Mouse (Mus musculus): ENCODE results near the gene Ifna15.
A peak's percentile ranks its signal among the peaks of the same experiment; 100 is the strongest.
"Not testable (repeated sequence)": the region's sequence is repeated elsewhere in the genome, so short reads cannot be mapped to it uniquely, and the experiment has no call there.

Ifna15 gene

DNA sequence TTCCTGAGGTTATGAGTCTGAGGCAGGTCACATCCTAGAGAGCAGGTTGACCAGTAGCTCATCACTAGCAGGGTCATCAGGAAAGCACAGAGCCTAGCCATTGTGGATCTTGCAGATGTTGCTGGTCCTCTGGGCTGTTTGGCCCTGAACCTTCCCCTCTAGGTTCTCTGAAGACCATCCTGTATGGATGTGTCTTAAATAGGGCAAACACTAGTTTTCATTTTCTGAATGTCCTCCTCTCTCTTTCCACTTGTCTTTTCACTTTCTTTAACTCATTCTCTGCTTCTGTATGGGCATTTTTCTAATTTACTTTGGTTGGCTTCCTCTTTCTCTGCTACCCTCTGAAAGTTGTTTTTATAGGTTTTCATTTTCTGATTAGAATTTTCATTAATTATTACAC lies at the start of gene Ifna15:
Gene Ifna15 (minus strand): TSS at position 101 of the 400 bp plus-strand sequence.
- not testable (repeated sequence) for DNase-seq (ENCODE audit: low read depth, low spot score)

DNA sequence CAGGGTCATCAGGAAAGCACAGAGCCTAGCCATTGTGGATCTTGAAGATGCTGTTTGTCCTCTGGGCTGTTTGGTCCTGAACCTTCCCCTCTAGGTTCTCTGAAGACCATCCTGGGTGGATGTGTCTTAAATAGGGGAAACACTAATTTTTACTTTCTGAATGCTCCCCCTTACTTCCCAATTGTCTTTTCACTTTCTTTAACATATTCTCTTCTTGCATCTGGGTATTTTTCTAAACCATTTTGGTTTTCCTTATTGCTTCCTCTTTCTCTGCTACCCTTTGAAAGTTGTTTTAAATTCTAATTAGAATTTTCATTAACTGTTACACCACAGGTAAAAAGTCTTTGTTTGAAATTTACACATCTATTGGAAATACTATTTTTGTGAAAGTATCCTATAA lies 45.2 kb upstream of the Ifna15 start, which contains the start of gene Ifna12:
Gene Ifna12 (minus strand): TSS at position 101 of the 400 bp plus-strand sequence.
- DNase-seq (ENCODE audit: low read depth, low spot score) = no peak

DNA sequence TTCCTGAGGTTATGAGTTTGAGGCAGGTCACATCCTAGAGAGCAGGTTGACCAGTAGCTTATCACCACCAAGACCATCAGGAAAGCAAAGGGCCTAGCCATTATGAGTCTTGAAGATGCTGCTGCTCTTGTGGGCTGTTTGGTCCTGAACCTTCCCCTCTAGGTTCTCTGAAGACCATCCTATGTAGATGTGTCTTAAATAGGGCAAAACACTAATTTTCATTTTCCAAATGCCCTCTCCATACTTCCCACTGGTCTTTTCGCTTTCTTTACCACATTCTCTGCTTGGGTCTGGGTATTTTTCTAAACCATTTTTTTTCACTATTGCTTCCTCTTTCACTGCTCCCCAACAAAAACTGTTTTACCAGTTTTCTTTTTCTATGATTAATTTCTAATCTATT lies 34.2 kb upstream of the Ifna15 start, which contains the start of gene Ifna9:
Gene Ifna9 (minus strand): TSS at position 101 of the 400 bp plus-strand sequence.
- no peak for DNase-seq (ENCODE audit: low read depth, low spot score)

DNA sequence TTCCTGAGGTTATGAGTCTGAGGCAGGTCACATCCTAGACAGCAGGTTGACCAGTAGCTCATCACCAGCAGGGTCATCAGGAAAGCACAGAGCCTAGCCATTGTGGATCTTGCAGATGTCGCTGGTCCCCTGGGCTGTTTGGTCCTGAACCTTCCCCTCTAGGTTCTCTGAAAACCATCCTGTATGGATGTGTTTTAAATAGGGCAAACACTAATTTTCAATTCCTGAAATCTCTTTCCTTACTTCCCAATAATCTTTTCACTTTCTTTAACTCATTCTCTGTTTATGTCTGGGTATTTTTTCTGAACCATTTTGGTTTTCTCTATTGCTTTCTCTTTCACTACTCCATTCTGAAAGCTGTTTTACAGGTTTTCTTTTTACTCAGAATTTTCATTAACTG lies 13.7 kb upstream of the Ifna15 start, which contains the start of gene Ifna14:
Gene Ifna14 (minus strand): TSS at position 101 of the 400 bp plus-strand sequence.
- no peak for DNase-seq (ENCODE audit: low read depth, low spot score)

DNA sequence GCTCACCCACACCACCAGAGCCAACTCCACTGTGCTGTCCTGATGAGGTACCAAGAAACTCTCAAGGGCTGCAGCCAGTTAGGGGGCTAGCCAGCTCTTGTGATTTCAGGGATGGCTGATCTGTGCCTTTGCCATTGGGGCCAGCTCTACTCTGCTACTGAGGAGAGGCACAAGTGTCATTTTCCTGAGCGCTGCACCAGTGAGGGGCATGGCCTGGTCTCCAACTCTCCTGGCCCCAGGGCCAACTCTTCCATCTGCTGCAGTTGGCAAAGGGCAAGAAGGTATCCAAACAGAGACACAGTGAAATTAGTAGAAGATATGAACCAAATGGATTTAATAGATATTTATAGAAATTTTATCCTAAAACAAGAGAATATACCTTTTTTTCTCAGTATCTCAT lies 3.7 kb upstream of the Ifna15 start:
- DNase-seq (ENCODE audit: low read depth, low spot score) = no peak

DNA sequence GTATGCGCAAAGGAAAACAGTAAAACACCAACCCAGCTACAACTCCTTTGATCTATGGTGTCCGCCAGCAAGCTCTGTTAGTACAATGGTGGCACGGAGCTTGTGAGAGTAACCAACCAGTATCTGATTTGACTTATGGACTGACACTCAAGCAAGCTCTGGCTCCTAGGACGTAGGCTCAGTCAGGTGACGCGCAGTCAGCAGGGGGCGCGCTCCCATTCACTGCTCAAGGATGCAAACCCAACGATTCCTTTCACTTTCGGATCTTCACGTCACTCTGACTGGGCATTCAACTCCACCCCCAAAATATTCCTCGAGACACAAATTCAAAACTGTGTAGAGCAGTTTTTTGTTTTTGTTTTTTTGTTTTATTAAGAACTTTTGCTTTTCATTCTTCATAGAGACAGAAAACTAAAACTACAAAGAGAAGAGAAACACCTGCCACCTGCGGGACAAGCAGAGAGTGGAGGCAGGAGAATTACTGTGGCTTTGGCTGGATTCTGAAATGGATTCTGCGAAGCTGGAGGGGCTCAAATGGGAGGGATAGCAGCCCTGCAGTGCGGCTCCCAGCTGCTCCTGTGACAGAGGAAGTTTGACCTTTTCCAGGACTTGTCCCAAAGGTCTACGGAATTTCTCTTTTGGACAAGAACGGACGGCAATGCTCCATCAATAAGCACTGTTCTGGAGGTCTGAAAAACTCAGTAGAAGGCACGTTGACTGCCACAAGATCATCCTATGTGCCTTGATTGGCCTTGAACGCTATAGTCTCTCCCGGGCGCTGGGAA lies 7.7 kb downstream of the Ifna15 start:
- peak; percentile 50 for DNase-seq (ENCODE audit: low read depth, low spot score)

DNA sequence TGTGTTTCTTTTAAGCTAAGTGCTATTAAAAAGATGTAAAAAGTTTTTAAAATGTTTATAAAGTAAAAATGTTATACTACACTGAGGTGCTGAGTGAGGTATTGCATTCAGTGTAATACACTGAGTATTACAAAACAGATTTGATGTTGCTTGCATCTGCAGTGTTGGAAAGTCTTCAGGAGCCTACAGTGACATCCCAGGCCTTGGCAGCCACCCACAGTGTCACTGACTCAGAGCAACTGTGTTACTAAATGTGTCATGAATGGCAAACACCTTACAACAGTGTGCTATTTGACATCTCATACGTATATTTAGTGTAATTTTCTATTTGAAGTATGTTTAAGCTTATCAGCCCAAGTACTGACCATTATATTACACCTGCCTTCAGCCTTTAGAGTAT lies 10.1 kb downstream of the Ifna15 start:
- no peak for DNase-seq (ENCODE audit: low read depth, low spot score)

DNA sequence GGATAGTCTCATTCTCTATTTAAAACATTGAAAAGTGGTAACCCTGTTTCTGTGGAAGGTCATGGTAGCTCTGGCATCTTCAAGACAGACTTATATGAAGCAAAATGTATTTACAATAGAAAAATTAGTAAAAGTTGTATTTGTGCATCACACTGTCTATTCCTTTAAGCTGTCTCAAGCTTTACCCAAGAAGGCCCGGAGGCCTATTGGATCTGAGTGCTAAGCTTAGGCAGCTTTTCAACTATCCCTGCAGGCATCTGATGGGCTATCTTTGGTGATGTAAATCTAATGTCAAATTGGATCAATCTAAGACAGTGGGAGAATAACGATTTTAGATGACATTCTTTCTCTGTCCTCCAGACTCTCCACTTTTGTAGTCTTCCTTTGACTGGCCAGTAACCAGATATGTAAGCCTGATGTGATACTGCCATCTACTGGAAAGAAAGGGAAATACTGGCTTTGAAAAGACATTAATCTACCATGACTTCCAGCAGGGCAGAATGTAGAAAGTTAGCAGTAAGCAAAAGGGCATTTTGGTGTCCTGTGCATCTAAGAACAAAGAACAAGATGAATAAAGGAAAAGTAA lies 14.3 kb downstream of the Ifna15 start:
- DNase-seq (ENCODE audit: low read depth, low spot score) = peak; percentile 45

DNA sequence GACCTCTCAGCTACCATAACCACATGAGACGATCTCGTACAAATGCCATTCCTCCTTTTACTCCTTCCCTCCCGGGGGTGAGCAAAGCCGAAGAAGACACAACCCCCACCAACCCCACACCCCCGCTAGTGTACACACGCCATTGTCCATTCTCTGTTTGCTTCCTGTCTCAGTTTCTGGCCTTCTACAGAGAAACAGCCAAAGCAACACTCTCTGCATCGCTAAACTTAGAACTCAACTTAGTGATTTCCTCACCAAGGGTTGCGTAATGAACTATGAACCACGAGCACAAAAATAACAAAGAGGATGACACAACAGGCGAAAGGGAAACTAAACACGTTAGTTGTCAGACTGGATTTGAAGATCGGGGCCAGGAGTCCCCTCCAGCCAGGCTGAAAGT lies 20.7 kb downstream of the Ifna15 start:
- DNase-seq (ENCODE audit: low read depth, low spot score) = no peak

DNA sequence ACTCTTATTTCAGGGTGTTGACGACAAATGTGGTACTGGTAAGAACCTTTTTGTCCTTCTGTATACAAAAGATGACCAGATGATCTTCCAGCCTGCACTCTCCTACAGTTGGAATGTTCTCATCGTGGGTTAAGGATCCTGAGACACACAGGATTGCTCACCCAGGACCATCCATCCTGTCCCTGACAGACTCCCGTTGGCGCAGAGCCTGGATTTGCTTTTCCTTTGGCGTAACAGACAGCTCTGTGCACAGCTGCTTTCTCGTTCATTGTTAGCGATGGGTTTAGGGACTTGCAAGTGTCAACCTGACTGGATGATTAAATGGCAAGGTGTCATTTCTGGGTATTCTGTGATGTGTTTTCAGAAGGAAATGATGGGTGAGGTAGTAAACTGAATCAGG lies 21.4 kb downstream of the Ifna15 start:
- no peak for DNase-seq (ENCODE audit: low read depth, low spot score)

DNA sequence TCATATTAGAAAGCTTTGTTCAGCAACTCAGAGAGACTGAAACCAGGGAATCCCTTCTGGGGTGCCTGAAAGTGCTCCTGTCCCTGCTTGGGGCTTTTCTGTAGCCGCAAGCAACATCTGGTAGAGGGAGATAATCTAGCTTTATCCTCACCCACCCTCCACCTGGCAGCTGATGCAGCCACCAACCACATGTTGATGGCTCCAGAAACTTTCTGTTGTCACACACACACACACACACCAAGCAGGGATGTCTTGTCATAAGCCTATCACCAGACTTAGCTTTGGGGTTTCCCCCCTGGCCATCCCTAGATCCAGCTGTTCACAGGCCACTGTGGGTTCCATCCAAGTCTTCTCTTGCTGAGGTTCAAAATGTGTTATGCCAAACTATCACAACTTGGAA lies 22.3 kb downstream of the Ifna15 start:
- DNase-seq (ENCODE audit: low read depth, low spot score) = no peak

DNA sequence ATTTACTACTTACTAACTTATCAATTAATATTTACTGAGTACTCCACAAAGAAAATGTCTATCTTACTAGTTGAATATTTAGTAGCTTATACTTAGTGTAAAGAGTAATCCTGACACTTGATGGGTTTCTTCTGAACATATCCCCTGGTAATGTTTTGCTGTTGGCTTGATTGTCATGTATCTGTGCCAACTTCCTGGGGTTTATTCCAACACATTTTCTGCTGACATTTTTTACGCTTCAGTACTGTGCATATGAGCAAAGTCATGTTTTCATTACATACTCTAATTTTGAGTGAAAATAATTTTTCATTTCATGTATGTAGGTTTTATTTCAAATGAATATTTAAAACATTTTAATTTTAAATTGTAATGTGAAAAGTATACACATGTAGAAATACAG lies 23.1 kb downstream of the Ifna15 start:
- no peak for DNase-seq (ENCODE audit: low read depth, low spot score)

DNA sequence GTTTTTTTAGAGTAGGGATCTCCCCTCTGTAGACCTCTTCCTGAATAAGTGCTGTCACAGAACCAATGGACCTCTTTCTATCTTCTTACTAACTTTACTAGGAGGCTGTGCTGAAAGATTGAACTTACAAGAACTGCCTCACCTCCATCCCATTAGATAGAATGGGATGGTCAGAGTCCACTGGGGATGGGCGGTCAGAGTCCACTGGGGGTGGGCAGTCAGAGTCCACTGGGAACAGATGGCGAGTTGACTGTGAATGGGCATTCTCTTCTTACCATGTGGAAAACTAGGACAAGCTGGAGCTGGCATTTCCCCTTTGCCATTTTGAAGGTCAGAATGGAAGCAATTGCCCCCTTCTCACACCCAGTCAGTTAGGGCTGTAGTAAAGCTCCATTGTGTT lies 24.5 kb downstream of the Ifna15 start:
- no peak for DNase-seq (ENCODE audit: low read depth, low spot score)

DNA sequence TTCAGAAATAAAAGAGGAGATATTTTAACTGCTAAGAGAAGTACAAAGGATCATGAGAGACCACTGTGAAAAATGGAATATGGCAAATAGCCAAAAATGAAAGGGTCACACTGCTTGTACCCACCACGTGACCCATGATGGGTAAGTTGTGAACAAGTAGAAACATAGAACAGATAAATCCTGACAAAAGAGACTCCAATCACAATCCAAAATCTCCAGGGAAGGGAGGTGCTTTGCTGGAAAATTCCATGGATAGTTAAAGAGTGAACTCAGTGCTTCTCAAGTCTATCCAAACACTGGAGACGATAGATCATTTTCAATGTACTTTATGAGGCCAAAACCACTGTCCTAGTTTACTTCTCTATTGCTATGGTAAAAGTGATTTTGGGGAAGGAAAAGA lies 27.2 kb downstream of the Ifna15 start:
- DNase-seq (ENCODE audit: low read depth, low spot score) = no peak

DNA sequence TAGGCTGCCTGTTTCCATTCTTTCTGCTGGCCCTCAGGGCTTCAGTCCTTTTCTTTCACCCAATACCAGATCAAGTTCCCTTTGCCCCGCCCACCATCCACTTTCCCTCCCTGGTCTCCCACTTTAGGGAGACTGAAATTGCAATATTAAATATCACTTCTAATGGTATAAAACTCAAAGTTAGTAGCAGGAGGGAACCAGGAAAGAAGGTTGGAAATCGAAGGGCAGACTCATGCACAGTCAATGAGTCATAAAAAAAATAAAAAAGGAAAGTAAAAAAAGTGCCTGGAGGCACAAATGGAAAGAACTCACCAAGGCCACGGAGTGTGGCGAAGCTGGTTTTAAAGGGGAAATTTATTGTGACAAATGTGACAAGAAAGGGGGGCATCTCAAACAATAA lies 27.8 kb downstream of the Ifna15 start:
- no peak for DNase-seq (ENCODE audit: low read depth, low spot score)

DNA sequence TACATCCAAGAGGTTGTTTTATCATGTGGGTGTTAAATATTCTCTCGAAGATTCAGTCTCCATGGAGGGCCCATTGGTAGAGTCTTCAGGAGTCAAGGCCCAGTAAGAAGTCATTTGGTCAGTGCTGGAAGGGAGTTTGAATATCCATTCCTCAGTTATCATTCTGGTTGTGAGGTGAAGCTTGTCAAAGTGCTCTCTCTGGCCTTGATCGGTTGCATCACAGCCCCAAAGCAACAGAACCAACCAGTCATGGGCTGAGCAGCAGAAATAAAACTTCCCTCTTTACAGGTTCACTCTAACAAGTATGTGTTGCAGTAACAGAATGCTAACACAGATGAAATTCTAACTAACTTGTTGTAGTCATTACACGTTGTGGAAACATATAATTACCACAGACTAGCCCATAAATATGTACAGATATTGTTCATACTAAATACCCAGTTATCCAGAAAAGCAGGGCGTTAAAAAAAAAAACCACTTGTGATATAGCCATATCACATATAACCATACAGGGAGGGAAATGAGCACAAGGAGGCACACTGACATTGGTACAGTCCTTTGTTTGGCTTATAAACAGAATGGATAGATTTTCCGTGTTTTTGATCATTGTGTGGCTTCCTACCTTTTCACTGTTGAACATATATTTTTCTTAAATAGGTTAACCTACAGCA lies 31.5 kb downstream of the Ifna15 start:
- DNase-seq (ENCODE audit: low read depth, low spot score) = no peak

DNA sequence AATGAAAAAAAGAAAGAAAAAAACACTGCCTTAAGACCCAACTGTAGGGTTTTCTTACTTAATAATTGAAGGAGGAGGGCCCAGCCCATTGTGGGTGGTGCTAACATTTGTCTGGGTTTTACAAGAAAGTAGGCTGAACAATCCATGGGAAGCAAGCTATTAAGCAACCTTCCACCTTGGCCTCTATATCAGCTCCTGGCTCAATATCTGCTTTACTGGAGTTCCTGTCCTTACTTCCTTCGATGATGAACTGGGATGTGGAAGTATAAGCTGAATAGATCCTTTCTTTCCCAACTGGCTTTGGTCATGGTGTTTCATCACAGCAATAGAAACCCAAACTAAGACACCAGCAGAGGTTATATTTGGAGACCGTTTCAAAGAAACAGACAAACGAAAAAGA lies 32.7 kb downstream of the Ifna15 start:
- DNase-seq (ENCODE audit: low read depth, low spot score) = no peak

DNA sequence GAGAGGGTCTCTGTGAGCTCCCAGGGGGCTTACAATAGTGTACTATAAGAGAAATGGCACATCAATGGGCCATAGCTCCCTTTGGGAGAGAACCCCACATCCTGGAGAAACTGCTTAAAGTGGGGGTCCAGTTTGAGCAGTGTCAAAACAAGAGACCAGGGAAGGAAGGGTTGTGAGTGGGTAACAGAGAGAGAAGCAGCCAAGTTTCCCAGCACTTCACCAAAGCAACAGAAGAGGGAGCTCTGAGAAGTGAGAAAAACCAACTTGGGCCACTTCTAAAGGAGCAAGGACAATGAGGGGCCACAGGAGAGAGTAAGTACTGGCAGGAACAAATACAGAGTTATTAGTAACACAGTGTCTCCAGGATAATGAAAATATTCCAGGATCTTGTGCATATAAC lies 34.8 kb downstream of the Ifna15 start:
- no peak for DNase-seq (ENCODE audit: low read depth, low spot score)

DNA sequence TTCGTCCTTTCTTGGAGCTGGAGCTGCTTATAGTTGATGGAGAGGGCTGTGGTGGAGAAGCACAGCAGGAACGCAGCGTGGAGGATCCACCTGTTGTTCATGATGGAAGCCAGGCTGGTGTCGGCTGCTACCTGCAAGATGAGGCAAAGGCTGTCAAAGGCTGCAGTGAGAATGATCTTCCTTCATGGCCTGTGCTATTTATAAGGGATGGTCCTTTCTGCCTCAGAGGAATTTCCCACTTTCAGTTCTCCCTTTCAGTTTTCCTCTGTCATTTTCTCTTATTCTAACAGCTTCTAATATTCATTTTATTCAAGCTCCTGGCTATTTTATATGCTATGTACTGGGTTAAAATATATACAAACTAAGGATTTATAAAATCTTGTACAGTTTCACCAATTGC lies 35.4 kb downstream of the Ifna15 start, which contains the start of gene Ifnb1:
Gene Ifnb1 (minus strand): TSS at position 101 of the 400 bp plus-strand sequence.
- no peak for DNase-seq (ENCODE audit: low read depth, low spot score)

DNA sequence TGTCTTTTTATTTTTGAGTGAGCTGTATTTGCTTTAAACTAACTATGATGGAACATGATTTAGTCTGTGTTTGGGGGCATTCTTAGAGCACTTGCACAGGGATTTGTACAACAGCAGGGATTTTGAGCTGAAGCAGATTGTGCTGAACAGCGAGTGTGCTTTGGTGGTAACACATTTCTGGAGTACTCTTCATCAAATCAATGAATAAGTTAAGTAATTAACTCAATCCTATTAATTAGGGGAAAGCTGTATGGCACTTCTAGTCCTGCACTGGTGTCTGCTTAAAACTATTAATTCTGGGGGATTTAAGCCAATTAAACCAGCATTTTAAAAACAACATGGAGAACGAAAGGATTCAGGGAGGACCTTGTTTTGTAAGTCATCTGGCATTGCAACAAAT lies 40.1 kb downstream of the Ifna15 start:
- no peak for DNase-seq (ENCODE audit: low read depth, low spot score)

DNA sequence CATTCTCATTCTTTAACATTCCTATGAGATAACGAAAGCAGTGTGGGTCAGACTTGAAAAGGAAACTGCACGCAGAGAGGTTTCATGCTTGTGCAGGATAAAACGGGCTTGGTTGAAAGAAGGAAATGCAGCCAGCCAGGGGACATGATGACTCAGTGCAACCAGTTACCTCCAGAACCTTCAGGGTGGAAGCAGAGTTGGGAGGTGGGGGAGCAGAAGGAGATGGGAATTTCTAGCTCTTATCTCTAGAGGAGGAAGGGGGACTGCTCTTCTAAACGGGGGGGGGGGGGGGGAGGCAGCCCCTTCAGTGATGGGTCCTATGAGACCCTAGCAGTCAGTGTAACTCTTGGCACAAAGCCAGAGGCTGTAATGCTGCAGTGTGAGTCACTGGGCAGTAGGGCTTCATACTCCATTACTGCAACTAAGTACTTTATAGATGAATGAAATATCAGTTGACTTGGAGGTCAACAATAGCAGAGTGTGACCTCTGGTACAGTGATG lies 42.3 kb downstream of the Ifna15 start:
- no peak for DNase-seq (ENCODE audit: low read depth, low spot score)

DNA sequence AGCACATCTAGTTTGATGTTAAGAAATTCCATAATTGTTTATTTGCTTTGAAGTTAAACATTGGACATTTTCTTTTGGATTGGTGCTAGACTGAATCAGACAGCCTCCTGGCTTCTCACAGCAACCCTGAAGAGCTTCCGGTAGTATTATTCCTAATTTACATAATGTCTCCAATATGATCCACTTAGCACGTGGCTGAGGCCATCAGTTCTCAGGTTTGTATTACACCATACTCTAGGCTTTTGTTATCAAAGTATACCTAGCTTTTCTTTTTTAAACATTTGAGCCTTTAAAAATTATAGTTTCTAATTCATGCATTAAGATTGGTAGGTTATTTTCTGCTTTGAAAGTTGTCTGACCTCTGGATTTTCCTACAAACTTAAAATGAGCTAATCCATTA lies 42.8 kb downstream of the Ifna15 start:
- no peak for DNase-seq (ENCODE audit: low read depth, low spot score)
